Mouse (Mus musculus) heart, postnatal 0 days (tissue): ENCODE results near the gene 2310033P09Rik.
A peak's percentile ranks its signal among the peaks of the same experiment; 100 is the strongest.

Experiments
- CTCF ChIP-seq: IDR thresholded peaks from 2 replicates; pipeline ENCODE4 v1.5.1; 2016; ENCODE audit warnings: antibody characterized with exemption, control low read depth, low read depth
- EP300 ChIP-seq: IDR thresholded peaks from 2 replicates; pipeline ENCODE4 v1.6.1; 2016; ENCODE audit warnings: antibody characterized with exemption, low read depth

GRCm38 (mm10) chr11:59232797-59233196 lies 24.7 kb downstream of the 2310033P09Rik start:
- TF ChIP-seq EP300 = no peak
- TF ChIP-seq CTCF = peak; percentile 39
